Mouse (Mus musculus): ENCODE results near the gene Zfp36l1.
A peak's percentile ranks its signal among the peaks of the same experiment; 100 is the strongest.

The Zfp36l1 gene

DNA sequence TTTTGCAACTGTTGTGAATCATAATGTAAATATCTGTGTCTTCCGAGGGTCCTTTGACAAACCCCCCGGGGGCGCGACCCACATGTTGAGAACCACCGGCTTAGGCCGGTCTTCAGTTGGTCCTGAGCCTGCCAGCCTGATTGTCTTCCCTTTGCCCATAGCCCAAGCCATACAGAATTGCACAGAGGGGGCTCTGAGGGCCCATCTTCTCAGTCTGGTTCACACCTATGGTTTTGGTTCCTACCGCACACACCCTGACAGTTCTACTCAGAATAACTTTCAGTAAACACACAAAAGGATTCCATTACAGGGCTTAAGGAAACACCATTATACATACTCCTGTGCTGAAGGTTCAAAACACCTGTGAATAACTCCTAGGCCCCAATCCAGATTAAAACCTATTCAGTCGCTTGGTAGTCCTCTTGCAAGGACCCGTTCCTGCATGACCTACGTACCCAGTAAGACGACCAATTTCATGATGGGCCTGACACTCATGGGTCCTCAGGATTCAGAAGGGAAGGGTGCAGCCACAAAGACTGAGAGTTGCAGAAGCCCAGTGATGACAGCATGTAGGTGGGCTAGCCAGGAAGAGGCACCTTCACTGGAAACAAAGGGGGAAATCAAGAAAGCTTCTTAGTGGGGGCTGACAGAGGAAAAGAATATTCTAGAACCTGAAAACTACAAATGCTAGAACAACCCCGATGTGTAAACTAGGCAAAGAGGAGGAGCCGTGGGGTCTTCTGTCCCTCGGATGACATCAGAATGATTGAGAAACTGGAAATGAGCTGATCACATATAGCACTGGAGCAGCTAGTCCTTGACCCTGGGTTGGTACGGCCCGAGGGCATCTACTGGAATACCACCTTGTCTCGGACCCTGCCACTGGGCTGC lies 18.8 kb upstream of the Zfp36l1 start:
- DNase-seq (ENCODE audit: low spot score in 2 of 2): peak in 1 of 2 experiments; percentile 67

DNA sequence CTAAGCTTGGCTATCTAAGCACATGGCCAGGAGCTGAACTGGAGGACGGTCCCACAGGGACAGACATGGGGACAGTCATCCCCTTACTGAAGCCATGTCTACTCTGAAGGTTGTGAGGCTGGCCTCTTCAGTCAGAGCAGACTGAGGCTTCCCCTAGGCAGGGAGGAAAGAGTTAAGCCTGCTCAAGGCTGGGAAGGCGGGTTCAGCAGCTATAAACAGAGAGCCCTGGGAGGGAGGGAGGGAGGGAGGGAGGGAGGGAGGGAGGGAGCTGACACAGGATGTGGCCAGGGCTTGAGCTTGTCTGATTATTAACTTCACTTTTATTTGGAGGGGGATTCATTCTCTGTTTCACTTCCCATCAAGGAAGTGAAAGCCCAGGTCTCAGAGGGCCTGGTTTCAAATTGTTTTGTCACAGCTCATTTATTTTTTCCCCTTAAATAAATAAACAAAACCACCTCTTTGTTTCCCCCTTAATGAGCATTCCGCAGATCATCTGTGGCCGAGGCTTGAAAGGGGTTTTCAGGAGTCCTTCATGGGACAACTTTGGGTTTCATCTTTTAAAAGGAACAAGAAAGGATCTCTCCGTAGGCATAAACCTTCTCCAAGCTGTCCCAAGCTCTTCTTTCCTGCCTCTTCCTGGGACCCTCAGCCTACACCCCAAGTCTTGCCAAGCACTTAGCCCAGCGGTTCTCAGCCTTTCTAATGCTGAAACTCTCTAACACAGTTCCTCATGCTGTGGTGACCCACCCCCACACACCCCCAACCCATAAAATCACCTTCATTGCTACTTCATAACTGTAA lies 17.9 kb upstream of the Zfp36l1 start:
- DNase-seq (ENCODE audit: low spot score in 2 of 2): peak in 1 of 2 experiments; percentile 72

DNA sequence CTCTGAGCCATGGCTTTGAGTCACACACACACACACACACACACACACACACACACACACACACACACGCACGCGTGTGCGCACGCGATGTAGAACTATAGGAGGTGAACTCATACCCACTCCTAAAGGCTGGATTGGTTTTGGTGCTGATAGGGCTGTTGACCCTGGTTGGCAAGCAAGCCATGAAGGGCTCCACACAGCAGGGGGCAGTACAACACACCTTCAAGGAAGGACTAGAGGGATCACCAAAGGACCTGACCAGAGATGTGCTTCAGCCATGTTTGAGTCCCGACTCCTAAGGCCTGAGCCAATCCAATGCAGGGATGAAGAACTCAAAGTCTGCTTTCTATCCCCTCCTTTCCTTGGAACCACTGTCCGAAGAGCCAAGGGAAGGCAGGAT lies 16.7 kb upstream of the Zfp36l1 start:
- peak; percentile 69 to 83 for DNase-seq (ENCODE audit: low spot score in 2 of 2)

DNA sequence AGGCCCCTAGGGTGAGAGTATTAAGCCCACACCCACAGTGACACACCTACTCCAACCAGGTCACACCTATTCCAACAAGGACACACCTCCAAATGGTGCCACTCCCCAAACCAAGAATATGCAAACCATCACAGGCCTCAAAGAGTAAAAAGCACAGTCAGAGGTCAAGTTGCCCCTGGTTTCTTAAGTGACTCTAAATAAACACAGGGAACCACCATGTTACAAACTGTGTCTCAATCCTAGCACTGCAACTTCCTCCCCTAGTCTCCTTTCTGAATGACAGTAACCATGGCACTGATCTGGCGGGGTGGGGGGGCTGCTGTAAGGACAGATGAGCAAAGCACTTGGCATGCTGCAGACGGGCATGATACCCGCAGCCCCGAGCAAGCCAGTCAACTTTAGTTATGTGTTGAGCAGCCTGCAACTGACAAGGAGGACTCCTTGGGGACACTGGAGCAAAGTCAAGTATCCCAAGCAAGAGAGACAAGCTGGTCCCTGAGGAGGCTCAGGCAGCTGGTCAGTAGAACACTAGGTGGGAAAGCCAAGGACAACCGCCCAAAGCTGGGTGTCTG lies 14.5 kb upstream of the Zfp36l1 start:
- DNase-seq (ENCODE audit: low spot score in 2 of 2): peak in 1 of 2 experiments; percentile 61

DNA sequence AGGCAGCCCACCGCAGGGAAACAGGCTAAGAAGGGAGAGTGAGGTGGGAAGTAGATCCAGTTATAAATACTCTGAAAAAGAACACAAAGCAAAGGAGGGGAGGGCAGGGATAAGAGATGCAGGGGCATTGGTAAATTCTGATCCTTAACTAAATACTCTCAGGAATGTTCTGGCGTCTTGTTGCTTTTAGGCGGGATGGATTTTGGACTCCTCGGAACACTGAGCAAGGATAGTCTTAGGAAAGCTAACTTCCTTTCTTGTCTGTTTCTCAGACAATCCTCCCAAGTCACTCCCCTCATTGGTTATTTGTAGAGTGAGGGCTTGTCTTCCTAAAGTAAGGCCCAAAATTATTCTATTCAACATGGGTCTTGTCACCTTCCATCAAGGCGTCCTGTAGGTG lies 12.5 kb upstream of the Zfp36l1 start:
- no peak for DNase-seq (ENCODE audit: low spot score in 2 of 2)

DNA sequence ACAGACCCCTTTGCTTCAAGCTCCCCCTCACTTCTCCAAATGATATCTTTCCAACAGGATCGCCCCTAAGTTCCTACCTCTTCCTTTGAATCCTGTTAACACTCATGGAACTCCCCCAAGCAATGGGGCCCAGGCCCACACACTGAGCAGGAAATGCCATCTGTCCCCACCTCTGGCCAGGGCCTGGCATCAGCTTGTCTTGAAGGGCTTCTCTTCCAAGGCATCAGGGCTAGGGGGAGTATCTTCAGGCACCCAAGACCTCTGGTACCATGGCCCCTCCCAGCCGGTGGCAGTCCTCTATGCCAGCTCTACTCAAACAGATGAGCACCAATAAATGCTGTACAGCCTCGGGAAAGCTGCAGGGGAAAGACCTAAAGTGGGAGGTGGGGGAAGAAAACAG lies 11.9 kb upstream of the Zfp36l1 start:
- no peak for DNase-seq (ENCODE audit: low spot score in 2 of 2)

DNA sequence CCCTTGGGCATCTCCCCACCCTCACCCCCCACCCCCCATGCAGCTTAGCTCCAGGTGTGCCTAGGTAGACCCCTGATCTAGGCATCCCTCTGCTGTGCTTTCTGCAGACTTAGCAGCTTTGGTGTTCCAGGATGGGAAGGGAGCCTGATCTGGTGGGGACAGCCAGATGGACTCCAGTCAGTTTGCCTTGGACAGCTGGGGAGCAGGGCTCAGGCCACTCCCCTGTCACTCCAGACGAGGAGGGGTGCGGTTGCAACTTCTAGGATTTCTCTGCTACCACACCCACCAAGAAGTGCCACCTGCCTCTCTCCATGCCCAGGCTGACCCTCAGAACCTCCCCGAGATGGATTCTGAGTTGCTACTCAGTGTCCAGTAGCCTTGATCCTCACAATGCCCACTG lies 11.4 kb upstream of the Zfp36l1 start:
- no peak for DNase-seq (ENCODE audit: low spot score in 2 of 2)

DNA sequence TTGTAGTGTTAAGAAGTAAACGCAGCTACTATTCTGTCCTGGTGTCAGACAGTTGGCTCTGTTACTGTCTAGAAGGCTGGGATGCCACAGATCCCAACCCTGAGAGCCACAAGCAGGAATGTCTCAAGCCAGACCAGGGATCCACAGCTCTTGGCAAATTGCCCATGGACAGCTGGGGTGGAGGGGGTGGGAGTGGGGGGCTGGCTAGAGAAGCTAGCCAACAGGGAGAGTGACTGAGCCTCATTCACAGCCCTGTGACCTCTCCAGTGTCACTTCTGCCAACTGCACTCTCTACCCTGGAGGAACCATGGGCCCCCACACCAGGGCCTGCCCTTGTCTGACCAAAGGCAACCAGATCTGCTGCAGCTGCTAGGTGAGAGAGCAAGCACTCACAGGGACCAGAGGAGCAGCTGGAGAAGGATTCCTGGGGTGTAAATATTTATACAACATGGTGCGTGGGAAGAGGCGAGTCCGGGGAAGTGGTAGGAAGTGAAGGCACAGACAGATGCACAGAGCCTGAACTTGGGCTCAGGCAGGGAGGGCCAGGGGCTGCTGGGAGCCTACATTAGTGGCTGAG lies 10.5 kb upstream of the Zfp36l1 start:
- DNase-seq (ENCODE audit: low spot score in 2 of 2): no peak

DNA sequence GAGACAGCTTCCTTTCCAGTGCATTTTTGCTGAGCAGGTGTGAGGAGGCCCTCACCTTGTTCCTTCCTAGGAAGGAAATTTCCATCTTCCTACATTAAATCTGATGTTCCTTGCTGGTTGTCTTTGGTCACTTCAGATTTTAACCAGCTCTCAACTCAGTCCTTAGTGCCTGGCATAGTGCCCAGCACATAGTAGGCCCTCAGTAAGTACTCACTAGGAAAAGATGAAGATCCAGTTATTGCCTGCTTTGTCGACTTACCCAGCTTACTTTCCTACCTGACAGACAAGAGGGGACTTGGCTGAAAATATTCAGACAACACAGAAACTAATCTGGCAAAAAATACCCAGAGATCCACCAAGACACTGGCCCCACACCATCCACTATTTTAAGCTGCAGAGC lies 8.6 kb upstream of the Zfp36l1 start:
- no peak for DNase-seq (ENCODE audit: low spot score in 2 of 2)

DNA sequence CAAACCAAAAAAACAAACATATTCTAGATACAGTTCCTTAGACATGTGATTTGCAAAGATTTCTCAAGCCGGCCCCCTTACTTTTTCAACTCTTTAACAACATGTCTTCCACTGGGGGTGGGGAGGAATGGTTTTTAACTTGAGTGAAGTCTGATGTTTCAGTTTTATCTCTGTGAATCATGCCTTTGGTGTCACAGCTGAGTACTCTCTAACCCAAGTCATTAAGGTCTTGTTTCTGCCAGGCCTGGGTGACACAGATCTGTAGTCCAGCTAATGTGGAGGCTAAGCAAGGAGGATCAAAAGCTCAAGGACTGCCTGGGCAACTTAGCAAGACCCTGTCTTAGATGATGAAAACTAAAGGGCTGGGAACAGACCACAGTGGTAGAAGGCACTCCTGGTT lies 5.8 kb upstream of the Zfp36l1 start:
- DNase-seq (ENCODE audit: low spot score in 2 of 2): no peak

DNA sequence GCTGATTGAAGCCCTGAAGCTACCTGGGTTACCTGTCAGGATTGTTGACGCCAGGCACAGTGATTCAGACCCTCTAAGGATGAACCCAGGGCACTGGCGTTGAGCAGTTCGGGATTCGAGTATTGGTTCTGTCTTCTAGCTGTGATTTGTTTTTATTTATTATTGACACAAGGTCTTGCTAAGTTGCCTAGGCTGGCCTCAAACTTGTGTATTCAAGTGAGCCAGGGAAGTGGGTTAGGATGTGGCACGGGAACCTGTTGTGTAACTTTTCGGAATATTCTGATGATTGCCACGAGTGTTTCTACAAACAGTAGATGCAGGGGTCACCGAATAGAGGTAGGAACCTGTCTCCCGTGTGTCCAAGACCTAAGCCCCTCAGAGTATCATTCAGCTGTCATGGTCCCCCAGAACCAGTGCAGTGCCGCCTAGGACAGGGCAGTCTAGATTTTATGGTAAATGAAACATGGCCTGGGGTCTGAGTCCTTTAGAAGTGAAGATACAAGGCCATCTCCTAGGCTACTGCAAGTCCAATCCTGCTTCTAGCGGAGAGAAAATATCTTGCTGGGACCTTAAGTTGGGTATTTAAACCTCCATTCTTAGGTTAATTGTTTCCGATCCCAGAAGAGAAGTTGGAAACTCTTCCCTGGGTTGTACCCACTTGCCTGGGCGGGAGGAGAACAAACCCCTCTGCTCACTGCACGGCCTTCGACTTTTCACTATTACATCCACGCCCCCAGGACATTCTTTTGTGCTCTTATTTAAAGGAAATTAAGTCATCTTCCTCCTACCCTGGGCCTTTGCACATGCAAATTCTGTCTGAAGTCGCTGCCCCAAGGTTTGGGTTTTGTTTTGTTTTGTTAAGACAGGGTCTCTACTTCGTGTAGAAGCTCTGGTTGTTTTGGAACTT lies 3.6 kb upstream of the Zfp36l1 start:
- no peak for DNase-seq (ENCODE audit: low spot score in 2 of 2)

DNA sequence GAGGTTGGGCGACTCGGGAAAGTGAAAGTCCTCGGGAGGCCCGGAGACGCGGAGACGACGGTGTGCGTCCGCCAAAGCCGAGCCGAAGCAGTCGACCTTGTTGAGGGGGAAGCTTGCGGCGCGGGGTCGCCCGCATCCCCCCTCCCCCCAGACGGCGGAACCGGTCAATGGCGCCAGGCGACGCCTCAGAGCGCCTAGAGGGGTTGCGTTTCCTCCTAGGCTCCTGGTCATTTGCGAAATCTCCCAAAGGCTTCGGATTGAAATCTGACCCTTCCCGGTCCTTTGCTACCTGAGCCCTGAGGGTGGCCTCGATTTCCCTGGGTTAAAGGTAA lies 3.0 kb upstream of the Zfp36l1 start:
- no peak for DNase-seq (ENCODE audit: low spot score in 2 of 2)

DNA sequence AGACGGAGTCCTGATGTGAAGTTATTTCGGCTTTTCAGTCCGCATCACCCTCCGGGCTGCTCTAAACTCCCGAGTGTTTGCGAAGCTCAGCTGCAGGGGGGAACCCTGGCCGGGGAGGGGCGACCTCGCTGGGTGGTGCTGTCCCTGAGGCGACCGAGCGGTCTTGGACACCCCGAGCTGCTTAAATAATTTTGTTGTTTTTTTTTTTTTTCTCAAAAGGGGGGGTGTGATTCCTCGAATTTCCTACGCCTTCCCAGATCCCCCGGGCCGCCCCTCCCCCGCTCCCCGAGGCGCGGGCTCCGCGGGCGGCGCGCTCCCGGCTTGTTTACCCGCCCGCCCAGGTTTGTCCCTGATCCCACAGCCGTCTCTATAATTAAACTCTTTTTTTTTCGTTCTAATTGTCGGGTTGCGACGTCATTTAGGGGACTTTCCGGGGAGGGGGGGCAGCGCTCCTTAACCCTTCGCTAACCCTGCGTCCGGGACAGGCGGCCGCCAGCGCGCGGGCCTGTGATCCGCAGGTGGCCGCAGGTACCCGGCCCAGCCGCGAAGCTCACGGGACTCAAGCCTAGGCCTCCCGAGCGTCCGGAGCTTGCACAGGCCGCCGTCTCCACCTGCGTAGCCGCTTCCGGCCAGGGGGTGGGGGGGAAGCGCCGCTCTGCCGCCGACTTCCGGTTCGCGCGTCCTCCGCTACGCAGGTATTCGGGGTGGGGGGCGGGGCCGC lies 2.5 kb upstream of the Zfp36l1 start:
- peak; percentile 84 to 90 for DNase-seq (ENCODE audit: low spot score in 2 of 2)

DNA sequence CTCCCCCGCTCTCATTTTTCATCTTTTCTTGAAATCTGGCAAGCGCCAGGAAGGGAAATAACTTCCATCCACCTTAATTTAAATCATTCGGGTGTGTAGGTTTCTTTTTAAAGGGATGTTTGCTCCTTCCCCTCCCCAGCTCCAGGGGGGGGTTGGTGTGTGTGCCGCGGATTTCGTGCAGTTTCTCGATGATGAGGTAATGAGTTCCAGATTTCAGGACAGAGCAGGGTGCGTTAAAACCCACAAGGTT lies 2.0 kb upstream of the Zfp36l1 start:
- DNase-seq (ENCODE audit: low spot score in 2 of 2): no peak

DNA sequence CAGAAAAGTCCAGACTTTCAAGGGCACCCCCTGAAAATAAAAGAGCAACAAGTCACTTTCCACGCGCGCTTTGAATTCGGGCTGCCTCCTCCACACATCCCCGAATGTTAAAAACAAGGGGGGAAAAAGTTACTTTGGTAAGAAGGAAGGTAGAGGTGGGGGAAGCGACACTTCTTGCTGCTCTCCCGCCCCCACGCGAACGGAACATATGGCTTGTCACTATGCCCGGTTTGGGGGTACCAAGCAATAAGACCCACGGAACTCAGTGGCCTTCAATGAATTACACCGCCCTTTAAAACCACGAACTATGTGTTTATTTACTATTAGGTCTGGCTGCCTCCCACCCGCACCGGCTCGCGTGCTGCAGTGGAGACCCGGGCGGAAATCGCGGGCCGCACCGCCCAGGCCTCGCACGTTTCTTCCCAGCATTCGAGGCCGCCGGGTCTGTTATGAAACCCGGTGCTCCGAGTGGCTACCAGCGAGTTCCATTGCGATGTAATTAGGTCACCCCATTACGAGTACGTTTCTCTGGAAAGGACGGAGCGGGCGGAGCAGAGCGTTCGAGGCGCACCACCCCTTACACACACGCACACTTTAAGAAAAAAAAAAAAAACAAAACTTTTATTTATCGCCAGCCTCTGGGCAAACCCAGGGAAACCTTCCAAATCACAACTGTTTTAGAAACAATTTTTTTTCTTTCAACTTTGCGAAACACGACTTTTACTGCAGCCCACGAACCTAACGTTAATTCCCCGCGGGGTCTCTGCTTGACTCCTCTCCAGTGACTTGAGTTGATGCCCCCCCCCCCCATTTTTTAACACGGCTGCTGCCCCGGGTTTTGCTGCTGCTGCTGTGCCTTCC lies 1.4 kb upstream of the Zfp36l1 start:
- peak; percentile 65 to 85 for DNase-seq (ENCODE audit: low spot score in 2 of 2)

DNA sequence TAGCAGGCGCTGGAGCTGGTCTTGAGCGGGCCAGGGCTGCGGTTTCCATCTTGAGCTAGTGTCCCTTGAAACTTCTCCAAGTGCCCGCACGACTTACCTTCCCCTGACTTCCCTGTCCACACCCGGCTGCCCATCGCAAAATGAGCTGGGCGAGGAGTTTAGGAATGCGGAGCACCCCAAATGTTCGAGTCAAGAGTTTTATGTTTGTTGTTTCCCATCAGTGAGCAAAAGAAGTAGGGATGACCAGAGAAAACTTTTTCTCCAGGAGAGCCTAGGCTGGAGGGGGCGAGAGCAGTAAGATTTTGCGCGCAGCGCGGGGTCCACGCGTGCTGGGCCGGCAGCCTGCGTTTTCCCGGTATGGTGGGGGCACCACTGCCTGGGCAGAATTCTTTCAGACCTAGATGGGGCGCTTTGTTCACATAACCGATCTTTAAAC lies 791 bp upstream of the Zfp36l1 start:
- DNase-seq (ENCODE audit: low spot score in 2 of 2): peak; percentile 52 to 82

DNA sequence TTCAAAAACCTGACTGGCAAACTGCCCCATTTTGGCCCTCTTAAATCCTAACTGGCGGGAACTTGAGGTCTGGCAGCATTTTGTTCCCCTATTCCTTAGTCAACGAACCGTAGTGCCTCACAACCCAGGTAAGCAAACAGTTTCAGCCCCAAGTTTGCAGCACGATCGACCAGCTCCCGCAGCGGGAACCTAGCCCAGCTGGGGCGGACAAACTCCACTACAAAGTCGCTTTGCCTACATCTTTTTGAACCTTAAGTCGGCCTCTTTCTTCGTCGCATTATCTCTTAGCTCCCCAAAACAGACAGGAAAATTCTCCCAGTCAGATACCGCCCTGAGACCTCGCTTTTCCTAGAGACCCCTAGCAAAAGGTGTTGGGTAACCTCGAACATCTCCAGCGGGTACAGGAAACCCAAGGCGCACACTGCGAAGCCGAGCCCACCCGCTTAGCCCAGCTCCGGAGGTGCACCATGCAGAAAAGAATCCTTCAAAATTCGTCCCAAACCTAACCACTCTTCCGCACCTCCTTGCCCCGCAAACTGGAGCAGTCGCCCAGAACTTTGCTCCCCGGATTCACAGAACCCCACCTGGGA lies 647 bp downstream of the Zfp36l1 start:
- peak; percentile 51 to 77 for DNase-seq (ENCODE audit: low spot score in 2 of 2)

DNA sequence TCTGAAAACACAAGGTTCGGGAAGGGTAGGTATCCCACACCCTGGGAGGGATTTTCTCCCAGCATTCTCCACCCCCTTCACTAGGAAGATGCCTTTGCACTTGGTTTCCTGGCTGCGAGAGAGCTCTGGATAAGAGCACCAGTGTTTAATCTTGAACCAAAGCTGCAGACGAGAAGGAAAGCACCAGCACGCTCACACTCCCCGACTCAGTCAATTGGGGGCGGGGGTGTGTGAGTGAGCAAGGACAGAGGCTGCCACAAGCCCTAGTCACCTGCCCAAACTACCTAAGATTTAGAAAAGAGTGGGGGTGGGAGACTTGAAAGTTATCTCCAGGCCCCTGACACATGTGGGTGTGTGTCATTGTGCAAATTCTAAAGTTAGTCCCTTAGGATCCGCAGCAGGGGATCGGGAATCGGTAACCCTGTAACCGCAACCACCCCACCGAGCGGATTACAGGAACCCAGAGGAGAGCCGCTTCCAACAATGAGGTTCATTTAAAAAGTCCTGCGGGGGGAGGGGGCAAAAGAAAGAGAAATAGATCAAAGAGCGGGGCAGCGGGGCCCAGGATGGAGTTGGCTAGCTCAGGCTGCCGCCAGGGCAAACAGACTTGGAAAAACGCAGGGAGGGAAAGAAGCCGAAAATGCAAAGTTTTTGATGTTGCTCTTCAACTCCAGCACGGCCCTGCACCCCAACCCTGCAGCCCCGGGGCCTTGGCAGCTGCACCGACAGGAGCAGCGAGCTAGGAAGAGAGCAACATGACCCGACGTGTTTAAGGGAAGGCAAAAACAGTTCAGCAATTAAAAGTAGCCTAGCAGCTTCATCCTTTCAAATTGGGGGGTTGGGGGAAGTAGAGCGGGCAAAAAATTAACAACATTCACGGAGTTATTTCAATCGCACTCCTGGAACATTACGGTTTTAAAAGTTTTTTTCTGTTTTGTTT lies 1.4 kb downstream of the Zfp36l1 start:
- no peak for DNase-seq (ENCODE audit: low spot score in 2 of 2)

DNA sequence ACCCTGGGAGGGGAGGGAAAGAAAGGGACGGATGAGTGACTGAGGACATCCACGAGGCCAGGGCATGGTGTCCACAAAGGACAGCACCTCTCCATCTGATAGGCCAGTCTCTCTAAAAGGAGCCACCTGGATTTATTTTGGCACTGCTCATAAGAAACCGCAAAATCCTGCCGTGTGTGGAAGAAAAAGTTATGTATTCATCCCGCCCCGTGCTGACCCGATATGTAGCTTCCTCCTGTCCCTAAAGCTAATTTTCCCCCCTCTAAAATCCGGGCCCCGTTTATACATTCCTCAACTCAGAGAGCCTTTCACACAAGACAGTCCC lies 2.3 kb downstream of the Zfp36l1 start:
- DNase-seq (ENCODE audit: low spot score in 2 of 2): no peak
